Mouse (Mus musculus) mouse trophoblast stem cell (cell line): ENCODE data around the gene Atp6v0a1.

Source experiments
- in situ Hi-C, 2 experiments: fragments of 300-500 bp; cut with MseI, MboI; formaldehyde crosslinking; loops; 2 replicates in 1 of 2; 3 replicates in 1 of 2; pipeline ENCODE4 v1.15.1; 2025

Gene Atp6v0a1

GRCm38 (mm10) chr11:101009046-101009887, at the start of gene Atp6v0a1:
Gene Atp6v0a1 (plus strand): TSS chr11:101009452.
- in situ Hi-C loops = no loop called here

GRCm38 (mm10) chr11:100959464-100959810, 49.8 kb upstream of the Atp6v0a1 start:
- in situ Hi-C loops = no loop called here

GRCm38 (mm10) chr11:100959826-100960225, 49.4 kb upstream of the Atp6v0a1 start:
- in situ Hi-C loops = no loop called here

- in situ Hi-C loops = no loop called here
Observed at GRCm38 (mm10) chr11:100960540-100960939, 48.7 kb upstream of the Atp6v0a1 start.

GRCm38 (mm10) chr11:100962371-100962911, 46.8 kb upstream of the Atp6v0a1 start:
- in situ Hi-C loops = no loop called here

GRCm38 (mm10) chr11:100963647-100964046, 45.6 kb upstream of the Atp6v0a1 start:
- in situ Hi-C loops = no loop called here

GRCm38 (mm10) chr11:100964180-100964579, 45.1 kb upstream of the Atp6v0a1 start:
- in situ Hi-C loops = no loop called here

- in situ Hi-C loops = no loop called here
Observed at GRCm38 (mm10) chr11:100964901-100965542, 44.2 kb upstream of the Atp6v0a1 start.

GRCm38 (mm10) chr11:100965760-100966159, 43.5 kb upstream of the Atp6v0a1 start:
- in situ Hi-C loops = no loop called here

- in situ Hi-C loops = no loop called here
Observed at GRCm38 (mm10) chr11:100967376-100967775, 41.9 kb upstream of the Atp6v0a1 start.

GRCm38 (mm10) chr11:100967881-100968420, 41.3 kb upstream of the Atp6v0a1 start:
- in situ Hi-C loops = no loop called here

GRCm38 (mm10) chr11:100968501-100968900, 40.8 kb upstream of the Atp6v0a1 start:
- in situ Hi-C loops = no loop called here

- in situ Hi-C loops = no loop called here
Observed at GRCm38 (mm10) chr11:100969189-100969743, 40.0 kb upstream of the Atp6v0a1 start.

- in situ Hi-C loops = no loop called here
Observed at GRCm38 (mm10) chr11:100969744-100970556, 39.3 kb upstream of the Atp6v0a1 start.

- in situ Hi-C loops = no loop called here
Observed at GRCm38 (mm10) chr11:100970557-100970937, 38.7 kb upstream of the Atp6v0a1 start, which contains the start of gene Cavin1. Gene Cavin1 (minus strand): TSS chr11:100970887.

- in situ Hi-C loops = no loop called here
Observed at GRCm38 (mm10) chr11:100971455-100971854, 37.8 kb upstream of the Atp6v0a1 start.

GRCm38 (mm10) chr11:100973245-100973644, 36.0 kb upstream of the Atp6v0a1 start:
- in situ Hi-C loops = no loop called here

- in situ Hi-C loops = no loop called here
Observed at GRCm38 (mm10) chr11:100974381-100974970, 34.8 kb upstream of the Atp6v0a1 start.

- in situ Hi-C loops = no loop called here
Observed at GRCm38 (mm10) chr11:100975241-100975640, 34.0 kb upstream of the Atp6v0a1 start.

GRCm38 (mm10) chr11:100979887-100980286, 29.4 kb upstream of the Atp6v0a1 start:
- in situ Hi-C loops = loop anchor here (5.0 kb wide), 2 partner anchors 77 to 87 kb away; no protein-coding TSS in a partner anchor

GRCm38 (mm10) chr11:100980438-100980837, 28.8 kb upstream of the Atp6v0a1 start:
- in situ Hi-C loops = loop anchor here (5.0 kb wide), 2 partner anchors 77 to 87 kb away; no protein-coding TSS in a partner anchor
